Mouse (Mus musculus) thymus, postnatal 10 days (tissue): ENCODE data around the gene Washc3.

Experiments
- DNase-seq, 2 experiments: peaks; one replicate each; pipeline ENCODE4 v3.0.0; 2021; ENCODE audit warnings: low spot score in 2 of 2

Gene Washc3

DNA sequence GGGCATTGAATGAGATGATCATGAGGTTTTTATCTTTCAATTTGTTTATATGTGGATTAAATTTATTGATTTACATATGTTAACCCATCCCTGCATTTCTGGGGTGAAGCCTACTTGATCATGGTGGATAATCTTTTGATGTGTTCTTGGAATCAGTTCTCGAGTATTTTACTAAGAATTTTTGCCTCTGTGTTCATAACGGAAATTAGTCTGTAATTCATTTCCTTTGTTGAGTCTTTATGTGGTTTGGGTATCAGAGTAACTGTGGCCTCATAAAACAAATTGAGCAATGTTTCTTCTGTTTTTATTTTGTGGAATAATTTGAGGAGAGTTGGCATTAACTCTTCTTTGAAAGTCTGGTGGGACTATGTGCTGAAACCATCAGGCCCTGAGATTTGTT lies 54.7 kb downstream of the Washc3 start:
- DNase-seq, result no peak

DNA sequence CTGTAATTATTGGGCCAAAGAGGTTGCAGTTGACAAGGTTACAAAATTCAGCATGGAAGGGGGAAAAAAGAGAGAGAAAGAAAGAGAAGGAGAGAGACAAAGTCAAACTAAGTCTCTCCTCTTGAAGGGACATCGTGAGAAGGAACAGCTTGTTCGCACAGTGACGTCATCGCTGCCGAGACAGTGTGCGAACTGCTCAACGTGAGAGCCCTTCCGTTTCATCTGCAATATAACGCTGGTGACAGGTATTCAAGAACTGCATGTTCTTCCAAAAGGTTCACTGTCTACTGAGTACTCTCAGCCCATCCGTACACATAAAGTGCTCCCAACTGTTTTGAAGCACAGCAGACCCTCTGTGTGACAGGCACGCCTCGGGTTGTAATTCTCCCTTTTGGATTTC lies 59.4 kb downstream of the Washc3 start:
- no peak for DNase-seq

DNA sequence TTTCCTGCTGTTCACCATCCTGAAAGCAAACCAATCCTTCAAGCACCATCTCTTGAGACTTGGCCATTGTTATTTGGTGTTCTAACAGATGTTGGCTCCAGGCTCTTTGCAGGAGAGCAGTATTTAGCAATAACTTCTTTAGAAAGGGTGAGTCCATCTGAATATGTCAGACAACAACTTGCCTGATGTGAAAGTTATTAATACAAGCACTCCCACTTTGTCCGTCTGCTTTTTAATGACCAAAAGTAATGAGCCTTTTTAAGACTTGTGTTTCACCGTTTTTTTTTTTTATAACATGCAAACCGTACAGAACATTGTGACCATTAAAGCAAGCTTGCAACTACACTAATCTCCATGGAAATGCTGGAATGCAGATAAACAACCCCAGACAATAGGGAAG lies 60.3 kb downstream of the Washc3 start:
- no peak for DNase-seq

DNA sequence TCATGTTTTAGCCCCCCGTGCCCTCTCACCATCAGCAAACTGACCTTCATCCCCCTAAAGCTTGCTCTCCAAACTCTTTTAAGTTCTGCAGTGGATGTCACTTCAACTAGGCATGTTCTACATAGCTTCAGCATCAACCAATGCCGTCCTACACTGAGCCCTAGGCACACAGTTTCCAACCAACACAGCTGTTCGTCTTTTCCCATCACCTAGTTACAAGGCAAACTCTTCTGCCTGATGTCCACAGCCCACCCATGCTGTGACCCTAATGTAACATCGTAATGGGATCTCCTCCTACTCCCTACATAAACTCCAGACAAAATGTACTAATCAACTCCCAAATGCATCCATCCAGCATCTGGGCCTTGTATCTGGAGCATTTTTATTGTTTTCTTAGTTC lies 62.5 kb downstream of the Washc3 start:
- DNase-seq, result no peak

DNA sequence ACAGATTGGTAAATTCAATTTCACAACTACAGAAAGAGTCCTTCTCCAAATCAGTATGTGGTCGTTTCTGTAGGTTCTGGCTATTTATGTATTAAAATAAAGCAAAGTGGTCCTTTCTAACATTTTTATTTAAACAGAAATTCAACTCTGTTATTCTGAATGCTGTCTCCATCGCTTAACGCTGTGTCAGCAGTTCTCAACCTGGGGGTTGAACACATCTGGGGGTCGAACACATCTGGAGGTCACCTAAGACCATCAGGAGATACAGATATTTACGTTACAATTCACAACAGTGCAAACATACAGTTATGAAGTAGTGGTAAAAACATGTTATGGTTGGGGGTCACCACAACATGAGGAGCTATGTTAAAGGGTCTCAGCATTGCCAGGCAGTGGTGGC lies 73.2 kb downstream of the Washc3 start:
- no peak for DNase-seq

DNA sequence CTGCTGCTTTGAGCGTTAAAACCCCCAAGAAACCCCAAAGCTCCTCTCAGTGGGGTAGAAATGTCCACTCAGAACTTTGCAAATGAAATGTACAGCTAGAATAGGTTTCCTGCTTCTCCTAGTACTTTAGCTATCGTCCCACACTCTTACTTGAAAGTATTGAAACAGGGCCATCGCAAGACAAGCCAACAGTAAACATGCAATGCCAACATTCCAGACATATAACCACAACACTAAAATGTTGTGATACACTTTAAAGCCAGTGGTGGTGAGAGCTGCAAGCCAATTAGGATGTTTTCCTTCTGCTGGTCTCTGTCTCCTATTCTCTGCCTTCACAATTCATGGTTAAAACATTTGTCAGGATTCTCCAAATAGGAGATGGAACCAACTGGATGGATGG lies 80.8 kb downstream of the Washc3 start:
- DNase-seq, result no peak

DNA sequence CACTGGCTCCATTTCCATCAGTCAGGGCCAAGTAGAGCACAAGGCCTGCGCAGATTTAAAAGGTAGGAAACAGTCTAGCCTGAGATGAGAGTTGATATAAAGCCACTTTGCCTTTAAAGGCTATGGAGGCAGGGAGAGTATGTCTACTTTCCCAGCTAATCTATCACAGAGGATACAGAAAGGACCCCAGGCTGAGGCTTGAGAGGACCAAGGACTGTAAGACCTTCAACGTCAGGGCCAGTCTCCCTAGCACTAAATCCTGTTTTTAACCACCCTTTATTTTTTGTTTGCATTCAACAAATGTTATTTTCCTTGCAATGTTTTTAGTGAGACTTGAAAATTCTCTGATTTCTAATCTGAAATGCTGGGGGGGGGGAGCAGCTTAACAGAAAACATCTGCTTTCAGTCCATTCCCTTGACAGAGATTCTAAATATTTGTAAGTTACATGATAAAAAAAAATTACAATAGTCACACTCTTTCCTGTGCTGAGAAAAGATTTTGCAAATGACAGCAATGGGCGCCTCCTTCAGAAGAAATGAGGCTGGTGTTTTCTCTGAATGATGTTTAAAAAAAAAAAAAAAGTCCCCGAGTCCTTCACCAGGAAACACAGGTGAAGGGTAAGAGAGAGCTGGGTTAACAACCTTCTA lies 83.6 kb downstream of the Washc3 start:
- DNase-seq, result no peak

DNA sequence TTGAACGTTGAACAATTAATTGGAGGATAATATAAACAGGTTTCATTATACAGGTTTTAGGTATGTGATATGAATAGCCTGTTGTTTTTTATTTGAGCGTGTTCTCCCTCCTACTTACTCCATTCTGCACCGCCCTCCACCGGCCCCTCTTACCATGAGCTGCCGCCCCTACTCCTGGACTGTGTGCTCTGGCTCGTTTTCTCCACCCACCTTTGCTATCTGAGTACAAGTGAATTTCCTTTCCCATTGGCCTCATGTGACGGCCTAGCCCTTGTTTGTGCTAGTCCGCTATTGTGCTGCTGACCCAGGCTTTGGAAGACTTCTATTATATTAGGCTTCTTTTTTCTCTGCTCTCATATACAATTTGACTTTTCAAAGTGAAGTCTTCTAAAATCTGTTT lies 86.4 kb downstream of the Washc3 start:
- DNase-seq, result no peak

DNA sequence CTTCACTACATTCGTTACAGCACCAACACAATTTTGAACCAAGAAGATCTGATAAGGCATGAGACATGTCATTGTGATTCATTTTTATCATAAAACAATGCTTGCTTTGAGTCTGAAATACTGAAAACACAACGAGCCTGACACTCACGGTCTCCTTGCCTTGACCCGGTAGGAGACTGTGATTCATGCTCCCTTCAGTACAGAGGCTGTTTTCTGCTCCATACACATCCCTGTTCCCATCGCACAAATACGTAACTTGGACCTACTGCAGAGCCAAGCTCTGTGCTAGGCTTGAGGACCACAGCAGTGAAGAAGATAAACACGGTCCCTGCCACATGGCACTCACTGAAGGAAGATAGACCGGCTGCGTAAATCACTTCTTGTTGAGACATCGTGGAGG lies 87.2 kb downstream of the Washc3 start:
- DNase-seq, result no peak

DNA sequence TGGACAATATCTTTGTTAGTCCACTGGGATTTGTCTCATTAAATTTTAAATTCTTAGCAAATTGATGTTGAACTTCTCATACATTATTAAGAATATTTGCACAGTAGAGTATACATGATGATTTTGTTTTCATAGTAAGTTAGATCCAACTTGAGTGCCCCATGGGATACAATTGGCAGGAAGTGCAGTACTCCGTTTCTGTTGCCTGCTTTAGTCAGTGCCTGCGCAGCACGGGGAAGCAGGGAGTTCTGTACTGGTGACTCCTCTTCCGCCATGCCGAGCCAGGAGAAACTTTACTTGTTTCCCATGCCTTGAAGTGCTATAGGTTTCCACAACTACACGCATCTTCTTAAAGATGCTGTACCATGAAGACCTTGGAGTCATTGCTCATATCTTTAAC lies 94.2 kb downstream of the Washc3 start:
- no peak for DNase-seq
